Mouse (Mus musculus) forebrain, embryonic 16.5 days (tissue): ENCODE measurements around the gene Uox. TPM values are rescaled to one million over a fixed set of nuclear protein-coding genes. Genes with fewer than 3 reads are reported as not detected.

Source experiments
- ATAC-seq: fragments of 200-750 bp; cut with Nextera tagmentation; 2 replicates; pipeline ENCODE4 v1.8.0; 2017; ENCODE audit warnings: mild to moderate bottlenecking, moderate library complexity
- H3K27ac ChIP-seq: fragments of 300-500 bp; sonication (generic); 2 replicates; pipeline ENCODE4 v1.5.1; 2014; ENCODE audit warnings: low read length, control low read depth
- H3K27me3 ChIP-seq: fragments of 300-500 bp; sonication (generic); replicated peaks from 2 replicates; pipeline ENCODE4 v1.6.1; 2014; ENCODE audit warnings: low read length; ENCODE audit not compliant: control insufficient read depth, insufficient read depth
- H3K36me3 ChIP-seq: fragments of 300-500 bp; sonication (generic); 2 replicates; pipeline ENCODE4 v1.6.1; 2014; ENCODE audit not compliant: control insufficient read depth, insufficient read depth
- H3K4me1 ChIP-seq: fragments of 300-500 bp; sonication (generic); replicated peaks from 2 replicates; pipeline ENCODE4 v1.6.1; 2014; ENCODE audit warnings: low read length; ENCODE audit not compliant: control insufficient read depth, insufficient read depth
- H3K4me2 ChIP-seq: fragments of 300-500 bp; sonication (generic); 2 replicates; pipeline ENCODE4 v1.6.1; 2014; ENCODE audit warnings: mild to moderate bottlenecking, low read length, control low read depth
- H3K4me3 ChIP-seq: fragments of 300-500 bp; sonication (generic); replicated peaks from 2 replicates; pipeline ENCODE4 v1.5.1; 2014; ENCODE audit warnings: mild to moderate bottlenecking, low read length, control low read depth
- H3K9ac ChIP-seq: fragments of 300-500 bp; sonication (generic); replicated peaks from 2 replicates; pipeline ENCODE4 v1.6.1; 2014; ENCODE audit warnings: low read depth, low read length, control low read depth
- H3K9me3 ChIP-seq: fragments of 300-500 bp; sonication (generic); 2 replicates; pipeline ENCODE4 v1.6.1; 2016; ENCODE audit warnings: low read length; ENCODE audit not compliant: control insufficient read depth
- WGBS: fragments of 180-500 bp; shearing (Covaris S2); extraction: QIAGEN DNeasy Blood & Tissue Kit; methylation state at CpG from one replicate; pipeline ENCODE4 v1.1.7; 2014; 5-methylcytosine and 5-hydroxymethylcytosine counted together
- polyA plus RNA-seq: library from polyadenylated mRNA; unstranded; fragments of >200 nt; fragmentation: Nextera tagmentation; extraction: Ambion mirVana; gene quantifications from 2 replicates; pipeline ENCODE4 v1.2.1, GENCODE M21; 2015

The Uox gene
- polyA plus RNA-seq, 1 experiment from 2014 or later = not detected

GRCm38 (mm10) chr3:146611821-146612220, 41.6 kb downstream of the Uox start:
- 74% methylated on average over 4 of the region's 4 CpGs for WGBS
- H3K9me3 ChIP-seq = no peaks in the 10 kb centered on the region
- H3K36me3 ChIP-seq = no peaks in the 10 kb centered on the region
- H3K27me3 ChIP-seq = no peaks in the 10 kb centered on the region
- H3K4me2 ChIP-seq = no peak overlapping the region
- no peak overlapping the region for H3K27ac ChIP-seq
- ATAC-seq = no peak
- H3K4me1 ChIP-seq = peaks cover 3% of the 10 kb centered on the region; the same call in 1 of the 2 replicates
- H3K4me3 ChIP-seq = no peak overlapping the region
- H3K9ac ChIP-seq = no peak overlapping the region

- 95% methylated on average over 4 of the region's 4 CpGs for WGBS
- Histone ChIP-seq H3K4me3 (no peak within 1 kb of the TSS), H3K9ac (no peak within 1 kb of the TSS), H3K9me3 (no peaks in the 10 kb centered on the region), H3K4me2 (no peak within 1 kb of the TSS), H3K27ac (no peak within 1 kb of the TSS), H3K4me1 (no peaks in the 10 kb centered on the region; the same call in 1 of the 2 replicates), H3K27me3 (no peaks in the 10 kb centered on the region), H3K36me3 (no peaks in the 10 kb centered on the region)
- no peak for ATAC-seq
These were observed 45.3 kb downstream of the Uox start, which contains the start of gene Dnase2b for GRCm38 (mm10) chr3:146615496-146615895. TSS of gene Dnase2b (minus strand) at chr3:146615596.

GRCm38 (mm10) chr3:146616533-146617283, 46.5 kb downstream of the Uox start:
- H3K36me3 ChIP-seq = no peaks in the 10 kb centered on the region
- no peaks in the 10 kb centered on the region; the same call in 1 of the 2 replicates for H3K4me1 ChIP-seq
- ATAC-seq = no peak
- no peaks in the 10 kb centered on the region for H3K27me3 ChIP-seq
- H3K9ac ChIP-seq = no peak overlapping the region
- H3K27ac ChIP-seq = no peak overlapping the region
- H3K9me3 ChIP-seq = no peaks in the 10 kb centered on the region
- WGBS = 76% methylated on average over 5 of the region's 5 CpGs
- H3K4me2 ChIP-seq = no peak overlapping the region
- no peak overlapping the region for H3K4me3 ChIP-seq

GRCm38 (mm10) chr3:146617946-146618345, 47.7 kb downstream of the Uox start:
- H3K27me3 ChIP-seq = no peaks in the 10 kb centered on the region
- no peak overlapping the region for H3K4me3 ChIP-seq
- no peak for ATAC-seq
- H3K9ac ChIP-seq = no peak overlapping the region
- no peaks in the 10 kb centered on the region; the same call in 1 of the 2 replicates for H3K4me1 ChIP-seq
- H3K27ac ChIP-seq = no peak overlapping the region
- no peaks in the 10 kb centered on the region for H3K9me3 ChIP-seq
- no peak overlapping the region for H3K4me2 ChIP-seq
- no peaks in the 10 kb centered on the region for H3K36me3 ChIP-seq

GRCm38 (mm10) chr3:146618357-146618756, 48.1 kb downstream of the Uox start:
- Histone ChIP-seq H3K27me3 (no peaks in the 10 kb centered on the region), H3K4me2 (no peak overlapping the region), H3K27ac (no peak overlapping the region), H3K9ac (no peak overlapping the region), H3K4me1 (no peaks in the 10 kb centered on the region; the same call in 1 of the 2 replicates), H3K36me3 (no peaks in the 10 kb centered on the region), H3K4me3 (no peak overlapping the region), H3K9me3 (no peaks in the 10 kb centered on the region)
- ATAC-seq = no peak
- 91% methylated on average over 4 of the region's 4 CpGs for WGBS

- Histone ChIP-seq H3K4me3 (no peak overlapping the region), H3K4me2 (no peak overlapping the region), H3K9ac (no peak overlapping the region), H3K36me3 (no peaks in the 10 kb centered on the region), H3K27ac (no peak overlapping the region), H3K9me3 (no peaks in the 10 kb centered on the region), H3K4me1 (no peaks in the 10 kb centered on the region; the same call in 1 of the 2 replicates), H3K27me3 (no peaks in the 10 kb centered on the region)
- WGBS = 84% methylated on average over 10 of the region's 10 CpGs
- no peak for ATAC-seq
These were observed 49.9 kb downstream of the Uox start for GRCm38 (mm10) chr3:146620101-146620500.

- Histone ChIP-seq H3K9ac (no peak overlapping the region), H3K27me3 (no peaks in the 10 kb centered on the region), H3K9me3 (no peaks in the 10 kb centered on the region), H3K4me3 (no peak overlapping the region), H3K4me2 (no peak overlapping the region), H3K27ac (no peak overlapping the region), H3K36me3 (no peaks in the 10 kb centered on the region), H3K4me1 (no peaks in the 10 kb centered on the region; the same call in 1 of the 2 replicates)
- ATAC-seq = peak; percentile 66
- WGBS = 74% methylated on average over 14 of the region's 14 CpGs
These were observed 50.5 kb downstream of the Uox start for GRCm38 (mm10) chr3:146620555-146621249.

GRCm38 (mm10) chr3:146621966-146622365, 51.7 kb downstream of the Uox start:
- Histone ChIP-seq H3K27me3 (no peaks in the 10 kb centered on the region), H3K4me2 (no peak overlapping the region), H3K36me3 (no peaks in the 10 kb centered on the region), H3K4me3 (no peak overlapping the region), H3K4me1 (no peaks in the 10 kb centered on the region; the same call in 1 of the 2 replicates), H3K9ac (no peak overlapping the region), H3K9me3 (no peaks in the 10 kb centered on the region), H3K27ac (no peak overlapping the region)
- WGBS = 82% methylated on average over 11 of the region's 11 CpGs
- no peak for ATAC-seq

- no peak for ATAC-seq
- no peak overlapping the region for H3K4me2 ChIP-seq
- 87% methylated on average over 4 of the region's 4 CpGs for WGBS
These were observed 55.5 kb downstream of the Uox start for GRCm38 (mm10) chr3:146625766-146626165.

More at GRCm38 (mm10) chr3:146625766-146626165, 55.5 kb downstream of the Uox start:
- H3K27me3 ChIP-seq = no peaks in the 10 kb centered on the region
- H3K27ac ChIP-seq = no peak overlapping the region
- H3K9ac ChIP-seq = no peak overlapping the region
- H3K9me3 ChIP-seq = no peaks in the 10 kb centered on the region
- no peaks in the 10 kb centered on the region; the same call in 1 of the 2 replicates for H3K4me1 ChIP-seq
- no peak overlapping the region for H3K4me3 ChIP-seq
- no peaks in the 10 kb centered on the region for H3K36me3 ChIP-seq
